Mouse (Mus musculus) kidney, adult 18-20 months (tissue): ENCODE measurements around the gene Crygs.
"Not testable (repeated sequence)": the region's sequence is repeated elsewhere in the genome, so short reads cannot be mapped to it uniquely, and the experiment has no call there.

ENCODE experiments used
- DNase-seq: peaks from one replicate; pipeline ENCODE4 v3.0.0; 2021

The Crygs gene

DNA sequence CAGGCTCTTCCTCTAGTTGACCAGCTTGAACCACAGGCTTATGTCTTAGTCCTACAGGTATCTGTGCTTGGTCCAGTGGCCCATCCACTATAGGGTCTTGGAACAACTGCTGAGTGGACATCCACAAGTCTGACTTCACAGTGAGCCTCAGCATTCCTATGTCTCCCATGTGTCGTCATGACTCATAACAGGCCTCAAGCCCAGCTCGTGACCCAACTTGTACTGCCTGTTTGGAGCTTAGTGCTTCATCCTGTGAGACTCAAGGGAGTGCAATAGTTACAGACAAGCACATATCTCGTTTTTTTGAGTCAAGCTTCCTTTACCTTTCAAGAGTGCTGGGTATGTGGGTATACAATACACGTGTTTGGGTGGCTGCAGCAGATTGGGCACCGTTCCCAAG lies 28.7 kb downstream of the Crygs start:
- DNase-seq = no peak

DNA sequence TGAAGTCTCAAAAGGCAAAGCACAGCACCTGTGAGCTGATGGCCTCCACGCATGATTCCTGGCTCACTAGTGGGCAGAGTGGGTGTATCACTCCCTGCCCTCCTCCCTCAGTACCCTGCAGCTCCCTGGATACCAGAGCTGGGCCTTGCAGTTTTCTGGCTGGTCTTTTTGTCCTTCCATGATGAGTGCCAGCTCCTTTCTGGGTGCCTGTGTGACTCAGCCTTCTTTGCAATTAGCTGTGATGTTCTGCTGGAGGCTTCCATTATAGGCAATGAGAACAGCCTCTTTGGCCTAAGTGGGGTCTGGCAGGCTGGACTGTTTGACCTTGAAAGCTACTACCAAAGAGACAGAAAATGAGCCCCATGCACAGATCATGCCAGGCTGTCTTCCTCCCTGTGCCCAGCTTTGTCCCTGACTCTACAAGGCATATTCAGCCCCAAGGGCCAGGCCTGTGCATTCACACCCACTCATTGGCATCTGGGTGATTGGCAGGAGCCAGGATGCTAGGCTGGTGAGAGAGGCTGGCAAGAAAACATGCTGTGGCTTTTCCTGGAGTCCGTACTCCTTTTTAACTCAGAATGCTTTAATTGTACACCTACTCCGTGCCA lies 32.0 kb downstream of the Crygs start:
- no peak for DNase-seq

DNA sequence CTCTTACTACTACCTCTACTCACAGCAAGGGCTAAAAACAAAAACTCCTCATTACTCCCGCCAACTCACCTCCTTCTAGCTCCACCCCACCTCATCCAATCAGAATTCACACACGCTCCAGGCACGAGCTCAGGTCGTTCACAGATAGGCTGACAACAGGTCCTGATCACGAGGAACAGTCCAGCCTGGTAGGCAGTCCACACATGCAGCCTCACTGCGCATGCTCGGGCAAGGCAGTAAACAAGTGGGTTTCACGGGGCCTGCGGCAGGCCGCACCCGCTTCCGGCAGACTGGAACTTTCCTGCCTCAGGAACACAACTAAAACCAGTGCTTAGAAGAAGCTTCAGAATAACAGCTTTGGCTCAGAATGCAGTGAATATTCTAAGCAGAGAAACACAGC lies 33.1 kb downstream of the Crygs start:
- DNase-seq = not testable (repeated sequence)

DNA sequence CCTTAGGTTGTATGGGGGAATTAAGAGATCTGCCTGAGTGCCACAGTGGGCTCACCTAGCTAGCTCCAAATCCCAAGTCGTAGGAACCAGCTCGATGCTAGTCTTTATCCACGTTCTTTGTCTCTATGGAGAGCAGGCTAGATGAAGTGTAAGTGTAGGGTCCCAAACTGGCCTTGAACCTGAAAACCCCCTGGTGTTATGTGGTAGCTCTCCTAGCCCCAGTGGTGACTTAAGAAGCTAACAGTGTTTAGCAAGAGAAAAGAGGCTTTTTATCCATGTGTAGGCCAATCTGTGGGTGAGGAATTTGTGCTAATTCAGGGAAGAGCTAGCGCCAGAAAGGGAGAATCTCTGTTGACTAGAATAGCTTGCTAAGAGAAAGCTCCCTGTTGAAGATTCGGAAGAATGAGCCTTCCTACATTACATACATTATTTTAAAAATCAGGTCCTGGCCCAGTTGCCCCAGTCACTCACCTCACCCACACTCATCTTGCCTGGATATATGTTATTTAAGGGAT lies 35.8 kb downstream of the Crygs start:
- no peak for DNase-seq

DNA sequence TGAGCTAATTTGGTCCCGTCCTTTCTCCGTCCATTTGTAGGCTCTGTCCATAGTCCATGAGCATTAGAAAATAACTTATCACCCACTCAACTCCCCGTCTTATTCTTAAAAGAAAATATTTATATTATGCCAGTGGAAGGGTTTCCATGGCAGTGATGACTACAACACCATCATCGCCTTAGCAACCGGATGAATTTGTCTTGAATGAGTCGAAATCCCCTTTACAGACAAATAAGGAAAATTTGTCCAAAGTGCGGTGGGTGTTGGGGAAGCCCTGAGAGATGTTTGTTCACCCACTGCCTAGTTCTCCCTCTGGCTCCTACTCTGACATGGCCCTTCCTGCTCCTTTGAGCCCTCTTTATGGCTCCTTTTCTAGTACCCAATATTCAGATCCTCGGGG lies 42.7 kb downstream of the Crygs start:
- DNase-seq = no peak

DNA sequence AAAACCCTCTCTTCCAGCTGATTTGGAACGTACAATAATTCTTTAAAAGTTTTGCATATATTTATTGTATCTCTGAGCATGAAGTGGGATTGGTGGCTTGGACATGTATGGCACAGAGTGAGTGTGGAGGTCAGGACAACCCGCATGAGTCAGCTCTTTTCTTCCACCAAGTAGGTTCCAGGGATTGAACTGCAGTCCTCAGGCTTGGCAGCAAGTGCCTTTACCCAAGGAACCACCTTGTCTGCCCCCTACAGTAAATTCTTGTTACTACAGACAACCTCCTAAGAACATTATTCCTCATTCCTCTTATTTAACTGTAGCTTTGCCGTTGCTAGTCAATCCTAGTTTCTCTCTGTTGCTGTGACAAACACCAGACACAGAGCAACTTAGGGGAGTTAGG lies 44.0 kb downstream of the Crygs start:
- DNase-seq = no peak

DNA sequence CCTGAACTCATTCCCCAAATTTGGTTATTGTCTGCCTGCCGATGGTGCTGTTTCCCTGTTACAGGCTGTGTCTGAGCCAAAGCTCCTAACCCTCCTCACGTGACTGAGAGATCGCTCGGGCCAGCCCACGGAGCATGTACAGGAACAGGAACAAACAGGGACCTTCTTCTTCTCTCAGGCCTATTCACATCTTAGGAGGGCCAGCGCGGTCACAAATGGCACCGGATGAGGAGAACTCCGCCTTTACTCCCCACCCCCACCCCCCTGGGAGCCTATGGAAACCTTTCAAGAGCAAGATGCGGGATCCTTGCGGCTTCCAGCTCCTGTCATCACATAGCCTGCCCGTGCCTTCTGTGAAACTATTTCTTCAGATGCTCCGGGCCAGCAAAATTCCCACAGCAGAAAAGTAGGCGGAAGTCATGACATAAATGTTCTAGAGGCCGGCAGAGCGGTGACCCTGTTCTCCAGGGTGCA lies 44.6 kb downstream of the Crygs start:
- DNase-seq = no peak

DNA sequence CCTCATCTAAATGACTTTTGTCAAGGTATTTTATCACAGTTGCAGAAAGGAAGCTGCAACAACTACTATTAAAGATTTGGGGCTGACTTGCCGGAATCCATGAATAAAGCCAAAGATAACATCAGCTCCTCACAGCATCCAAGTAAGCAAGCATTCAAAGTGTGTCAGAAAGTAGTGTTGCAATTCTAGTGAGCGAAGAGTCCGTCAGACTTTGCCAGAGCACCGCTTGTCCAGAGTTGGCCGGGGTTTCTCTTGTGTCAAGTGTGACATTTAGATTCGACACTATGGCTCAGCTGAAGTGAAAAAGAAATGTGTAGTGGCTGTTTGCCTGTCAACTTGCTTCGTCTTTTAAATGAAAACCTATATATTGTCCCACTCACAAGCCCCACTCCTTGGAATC lies 45.8 kb downstream of the Crygs start:
- DNase-seq = no peak
